Mouse (Mus musculus): ENCODE data around the gene Olfr543.

Gene Olfr543

DNA sequence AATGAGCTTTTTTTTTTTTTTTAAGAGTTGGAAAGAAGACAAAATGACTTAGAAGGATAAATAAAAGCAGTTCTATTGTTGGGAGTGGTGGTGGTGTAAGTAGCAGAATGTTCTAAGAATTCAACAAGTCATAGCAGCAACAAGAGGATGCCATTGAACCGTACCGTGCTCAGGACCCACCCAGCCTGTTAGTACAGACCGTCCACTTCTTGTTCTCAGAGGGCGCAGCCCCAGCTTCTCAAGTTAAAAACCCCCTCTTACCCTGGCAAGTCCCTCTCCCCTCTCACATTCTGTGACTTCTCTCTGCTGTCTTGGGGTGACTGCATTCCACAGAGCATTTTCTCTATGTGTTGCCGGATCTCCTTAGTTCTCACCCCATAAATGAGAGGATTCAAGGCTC lies 4.9 kb downstream of the Olfr543 start:
- DNase-seq (ENCODE audit: low spot score): no peak

DNA sequence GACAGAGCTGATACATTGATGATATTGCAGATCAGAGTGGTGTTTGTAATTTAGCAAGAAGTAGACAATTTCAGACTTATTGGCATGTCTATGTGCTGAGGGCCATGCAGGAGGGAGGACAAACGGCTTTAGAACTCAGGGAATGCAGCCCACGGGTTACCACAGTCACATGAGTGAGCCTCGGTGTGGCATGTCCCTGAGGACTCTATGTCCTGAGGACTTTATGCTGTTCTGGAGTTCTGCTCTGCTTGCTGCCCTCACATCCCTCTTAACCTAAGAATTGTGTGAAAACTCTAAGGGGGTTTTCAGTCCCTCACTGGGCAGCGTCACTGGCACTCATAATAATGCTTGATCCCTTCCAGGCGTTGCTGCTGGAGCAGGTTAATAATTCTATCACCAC lies 8.8 kb downstream of the Olfr543 start:
- no peak for DNase-seq (ENCODE audit: low spot score)

DNA sequence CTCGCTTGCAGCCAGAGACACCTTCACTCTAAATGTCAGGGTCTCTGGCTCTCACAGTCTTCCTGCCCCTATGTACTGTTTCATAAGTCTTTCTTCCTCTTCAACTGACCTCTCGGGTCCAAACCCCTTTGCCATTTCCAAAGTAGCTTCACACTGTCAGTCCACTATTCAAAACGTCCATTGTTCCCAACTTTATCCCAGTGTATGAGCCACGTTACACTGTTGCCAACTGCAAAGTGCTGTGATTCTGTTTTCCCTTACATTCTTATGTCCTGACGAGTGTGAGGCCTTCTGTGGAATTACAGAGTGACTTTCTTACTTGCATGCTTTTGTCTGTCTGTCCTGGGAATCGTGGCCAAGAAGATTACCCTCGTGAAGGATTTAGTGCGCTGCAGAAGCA lies 13.9 kb downstream of the Olfr543 start:
- DNase-seq (ENCODE audit: low spot score): no peak

DNA sequence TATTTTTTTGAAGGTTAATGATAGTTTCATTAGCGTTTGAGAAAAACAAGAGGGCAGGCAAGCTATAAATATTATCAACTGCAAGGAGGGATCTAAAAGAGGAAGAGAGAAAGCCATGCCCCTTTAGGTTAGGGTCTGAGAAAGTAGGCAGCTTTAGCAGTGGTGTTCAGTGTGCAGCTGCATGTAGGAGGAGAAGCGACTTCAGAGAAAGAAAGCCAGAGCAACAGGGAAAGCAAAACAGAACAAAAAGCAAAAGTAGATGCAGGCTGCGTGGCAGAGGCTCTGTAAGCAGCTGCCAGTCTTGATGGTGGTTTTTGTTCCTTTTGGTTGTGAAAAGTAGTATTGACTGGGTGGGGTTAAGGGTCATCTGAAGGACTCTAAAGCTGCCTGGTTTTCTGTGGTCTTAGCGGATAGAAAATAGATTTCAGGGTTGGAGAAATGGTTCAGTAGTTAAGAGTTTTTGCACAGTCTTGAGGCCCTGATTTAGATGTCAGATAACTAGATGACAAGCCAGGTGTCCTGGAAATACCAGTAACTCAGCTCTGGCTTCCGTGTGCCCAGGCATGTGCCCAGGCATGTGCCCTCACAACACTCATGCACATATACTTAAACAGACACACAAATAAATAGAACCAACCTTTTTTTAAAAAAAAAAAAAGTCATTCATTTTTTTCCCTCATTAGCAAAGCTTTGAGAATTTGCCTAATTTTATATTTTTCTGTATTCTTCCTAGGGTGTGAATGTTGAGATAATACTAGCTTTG lies 22.7 kb downstream of the Olfr543 start:
- DNase-seq (ENCODE audit: low spot score): no peak

DNA sequence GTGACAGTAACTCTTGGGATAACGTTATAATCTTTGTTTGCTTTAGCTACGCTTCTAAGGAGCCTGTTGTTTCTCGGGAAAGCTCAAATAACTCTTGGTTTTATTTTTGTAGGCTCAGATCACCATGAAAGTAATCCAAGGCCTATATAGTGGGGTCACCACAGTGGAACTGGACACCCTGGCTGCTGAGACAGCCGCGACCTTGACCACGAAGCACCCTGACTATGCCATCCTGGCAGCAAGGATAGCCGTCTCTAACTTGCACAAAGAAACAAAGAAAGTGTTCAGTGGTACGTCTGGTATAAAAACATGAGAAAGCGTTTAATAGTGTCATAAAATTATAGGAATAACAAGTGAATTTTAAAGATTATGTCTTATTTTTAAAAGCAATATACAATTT lies 35.0 kb downstream of the Olfr543 start:
- DNase-seq (ENCODE audit: low spot score): no peak

DNA sequence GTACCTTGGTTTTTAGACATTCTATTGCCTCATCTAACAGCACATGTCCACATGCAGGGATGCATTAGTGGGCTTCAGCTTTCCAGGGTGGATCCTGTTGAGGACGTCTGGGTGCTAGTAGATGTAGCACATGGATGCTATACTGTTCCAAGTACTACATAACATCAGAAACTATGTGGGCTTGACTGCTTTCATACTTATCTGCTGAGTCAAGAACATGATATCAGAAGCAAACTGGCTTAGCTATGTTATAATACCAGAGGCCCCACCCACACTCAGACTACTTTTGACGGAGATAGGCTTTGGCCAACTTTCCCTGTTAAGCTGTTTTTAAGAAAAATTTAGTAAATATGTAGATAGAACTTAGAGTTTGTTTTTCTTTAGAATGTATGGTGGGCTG lies 37.2 kb downstream of the Olfr543 start:
- no peak for DNase-seq (ENCODE audit: low spot score)

DNA sequence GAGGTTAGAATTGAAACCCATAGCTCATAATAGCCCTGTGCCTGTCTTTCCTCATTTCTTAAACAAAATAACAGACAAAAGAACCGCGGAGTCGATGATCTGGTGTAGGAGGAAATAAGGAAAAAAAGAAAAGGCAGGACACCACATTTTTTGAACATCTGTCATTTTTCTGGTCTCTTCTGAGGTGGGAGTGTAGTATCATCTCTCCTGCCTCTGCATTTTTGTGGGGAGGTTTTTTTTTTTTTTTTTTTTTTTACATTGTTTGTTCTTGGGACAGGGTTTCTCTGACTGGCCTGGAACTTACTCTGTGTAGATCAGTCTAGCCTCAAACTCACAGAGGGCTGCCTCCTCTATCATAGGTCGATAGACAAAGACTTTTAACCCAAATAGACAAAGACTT lies 39.0 kb downstream of the Olfr543 start:
- no peak for DNase-seq (ENCODE audit: low spot score)

DNA sequence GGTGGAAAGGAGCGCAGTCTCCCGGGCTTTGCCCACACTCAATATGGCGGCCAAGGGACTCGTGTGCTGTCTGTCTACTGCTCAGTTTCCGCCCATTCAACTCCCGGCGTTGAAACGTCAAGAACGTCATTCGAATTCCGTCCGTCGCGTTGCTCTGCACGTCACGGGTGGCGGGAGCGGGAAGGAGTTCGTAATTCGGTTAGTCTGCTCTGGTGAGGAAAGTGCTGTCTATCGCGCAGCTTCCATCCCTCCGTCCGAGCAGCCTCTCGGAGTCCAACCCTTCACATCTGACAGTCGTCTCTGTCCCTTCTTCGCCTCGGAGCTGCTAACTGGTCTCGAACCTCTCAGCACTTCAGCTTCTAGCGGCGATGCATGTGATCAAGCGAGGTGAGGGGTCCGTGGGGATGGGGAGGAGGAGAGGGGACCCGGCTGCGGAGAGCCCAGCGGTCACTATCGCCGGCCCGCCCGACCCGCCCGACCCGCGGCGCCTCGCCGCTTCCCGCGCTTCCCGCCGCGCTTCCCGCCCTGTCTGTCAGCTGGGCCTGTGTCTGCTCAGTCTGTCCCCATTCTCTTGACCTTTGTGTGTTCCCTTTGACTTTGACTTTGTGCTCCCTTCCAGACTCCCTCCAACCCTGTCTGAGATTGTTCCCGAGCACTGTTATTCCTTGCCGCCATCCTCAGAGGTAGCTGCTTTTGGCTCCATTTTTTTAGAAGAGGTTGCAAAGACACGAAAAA lies 39.7 kb downstream of the Olfr543 start, which contains the start of gene Rrm1:
Gene Rrm1, plus strand, starts transcription at position 39 of the 735 bp plus-strand sequence.
- DNase-seq (ENCODE audit: low spot score): peak; percentile 88

DNA sequence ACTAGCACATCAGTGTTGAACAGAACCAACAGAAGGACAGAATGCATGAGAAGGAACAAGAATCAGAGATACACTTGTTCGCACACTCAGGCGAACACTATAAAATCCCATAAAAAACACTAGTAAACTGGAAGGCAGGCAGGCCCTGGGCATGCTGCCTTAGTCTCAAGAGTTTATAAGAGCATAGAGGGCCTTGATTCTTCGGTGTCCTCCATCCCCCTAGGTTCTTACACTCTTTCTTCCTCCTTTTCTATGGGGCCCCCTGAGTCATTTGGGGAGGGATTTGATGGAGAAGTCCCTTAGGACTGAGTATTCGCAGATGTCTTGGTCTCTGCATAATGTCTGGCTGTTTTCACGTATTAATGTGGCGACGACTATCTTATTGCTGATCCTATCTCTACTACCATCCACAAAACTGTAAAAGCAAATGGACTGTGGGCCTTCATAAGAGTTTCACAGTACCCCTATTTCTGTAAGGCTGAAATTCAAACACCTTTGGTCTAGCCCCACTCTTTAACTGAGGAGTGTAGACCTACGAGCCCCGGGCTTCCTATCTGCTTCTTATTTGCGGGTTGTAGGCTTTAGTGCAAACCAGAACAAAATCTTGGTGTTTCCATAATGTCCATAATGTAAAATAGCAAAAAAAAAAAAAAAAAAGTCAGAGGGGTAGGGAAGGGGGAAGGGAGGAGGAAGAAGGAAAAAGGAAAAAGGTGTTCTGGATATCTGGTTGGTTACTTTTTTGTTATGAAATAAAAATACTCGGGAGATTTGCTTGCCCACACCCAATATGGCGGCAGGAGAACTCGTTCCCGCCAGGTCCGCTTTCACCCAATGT lies 40.4 kb downstream of the Olfr543 start:
- no peak for DNase-seq (ENCODE audit: low spot score)

DNA sequence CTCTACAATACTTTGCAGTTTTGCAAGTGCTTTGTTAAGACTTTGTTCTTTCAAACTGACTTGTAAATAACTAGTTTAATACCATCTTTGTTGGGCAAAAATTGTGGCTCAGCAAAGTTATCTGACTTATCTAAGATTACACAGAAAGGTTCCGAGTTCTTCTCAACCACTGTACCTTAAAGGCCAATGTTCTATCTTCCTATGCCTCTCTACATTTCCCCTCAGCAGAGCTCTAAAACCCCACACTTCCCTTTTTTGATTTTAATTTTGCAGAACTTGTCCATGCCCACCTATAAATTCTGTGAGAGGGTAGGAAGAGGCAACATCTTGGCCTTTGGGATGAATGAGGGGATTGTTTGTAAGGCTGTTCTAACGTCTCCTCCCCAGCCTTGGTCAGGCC lies 47.1 kb downstream of the Olfr543 start:
- DNase-seq (ENCODE audit: low spot score): no peak

Measured in layer of hippocampus, adult 9-10 months (tissue).